ENCODE assay signal across 16 mouse cellular contexts in the genomic region with DNA sequence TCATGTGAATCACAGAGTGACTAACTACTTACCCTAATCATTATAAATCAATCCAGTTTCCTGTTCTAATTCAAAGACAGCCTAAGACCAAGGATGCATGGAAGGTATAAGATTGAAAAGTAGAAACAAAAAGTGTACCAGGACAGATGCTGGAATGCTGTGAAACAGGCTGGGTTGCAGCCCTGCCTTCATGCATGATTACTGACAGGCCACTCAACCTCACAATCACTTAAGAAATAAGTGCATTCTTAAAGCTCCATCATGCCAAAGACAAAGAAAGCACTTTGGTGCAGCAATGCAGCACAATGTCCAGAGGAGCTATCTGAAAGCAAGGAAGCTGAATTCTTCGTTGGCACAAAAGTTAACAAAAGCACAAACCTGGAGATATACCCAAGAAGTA.
"Had no signal": no experiment of that assay in that cellular context is flagged by ENCODE, and none has a peak within 500 bp of the region (broad histone marks: within the 10 kb centered on the region; RNA-seq: fewer than 3 reads in every experiment).

No protein-coding gene starts in this region.

- H3K9ac ChIP-seq: neural tube, embryonic 13.5 days; neural tube, embryonic 15.5 days; stomach, embryonic 15.5 days had no signal

- H3K27ac ChIP-seq: neural tube, embryonic 13.5 days; neural tube, embryonic 15.5 days; stomach, embryonic 15.5 days; stomach, postnatal 0 days had no signal

- H3K4me1 ChIP-seq: neural tube, embryonic 13.5 days; neural tube, embryonic 15.5 days; stomach, embryonic 15.5 days had no signal

- H3K36me3 ChIP-seq: neural tube, embryonic 13.5 days; neural tube, embryonic 15.5 days; stomach, embryonic 15.5 days had no signal

- DNase-seq: retina, postnatal 1 day; right cerebral cortex, adult 18-20 months; right cerebral cortex, postnatal 14 days; right cerebral cortex, postnatal 25 days; right cerebral cortex, postnatal 4 days; spleen, adult 18-20 months; thymus, adult 18-20 months; thymus, adult 2 months; thymus, postnatal 14 days; thymus, postnatal 25 days; thymus, postnatal 36 days; thymus, postnatal 4 days had no signal

- H3K9me3 ChIP-seq: neural tube, embryonic 13.5 days; neural tube, embryonic 15.5 days; stomach, embryonic 15.5 days had no signal

- H3K27me3 ChIP-seq: neural tube, embryonic 13.5 days; neural tube, embryonic 15.5 days; stomach, embryonic 15.5 days had no signal

- H3K4me2 ChIP-seq: neural tube, embryonic 13.5 days; neural tube, embryonic 15.5 days; stomach, embryonic 15.5 days had no signal

- H3K4me3 ChIP-seq: neural tube, embryonic 13.5 days; neural tube, embryonic 15.5 days; stomach, embryonic 15.5 days had no signal
